Mouse (Mus musculus) olfactory bulb, adult 2 months (tissue): ENCODE data around the gene Fibin.

ENCODE experiments used
- CTCF ChIP-seq: fragments of 200-500 bp; IDR thresholded peaks from 2 replicates; pipeline ENCODE4 v1.5.1; 2012; ENCODE audit warnings: low read depth, mild to moderate bottlenecking, low read length, moderate library complexity; ENCODE audit not compliant: insufficient read depth
- POLR2A ChIP-seq: fragments of 200-500 bp; IDR thresholded peaks from 2 replicates; pipeline ENCODE4 v1.6.1; 2012; ENCODE audit warnings: mild to moderate bottlenecking, low read depth, low read length, moderate library complexity; ENCODE audit not compliant: insufficient read depth

DNA sequence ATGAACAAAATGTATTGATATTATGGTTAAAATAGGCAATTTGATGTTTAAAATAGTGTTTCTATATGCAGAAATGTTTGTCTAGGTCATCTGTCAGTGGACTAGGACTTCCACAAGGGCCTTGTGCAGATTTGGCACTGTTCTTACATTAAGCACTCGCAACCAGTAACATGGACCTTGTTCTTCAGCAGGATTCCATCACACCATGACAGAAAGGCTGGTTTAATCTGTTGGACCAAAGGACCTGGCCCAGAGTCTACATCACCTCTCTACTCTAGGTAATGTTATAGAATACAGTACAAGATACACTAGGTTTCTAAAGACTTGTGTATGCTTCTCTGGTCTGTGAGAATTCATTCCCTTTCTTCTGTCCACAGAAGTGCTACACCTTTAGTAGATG lies 44.3 kb downstream of the Fibin start:
- no peak for TF ChIP-seq CTCF
- TF ChIP-seq POLR2A: no peak
